Mouse (Mus musculus): ENCODE measurements around the gene Stil.
A peak's percentile ranks its signal among the peaks of the same experiment; 100 is the strongest.

Gene Stil

DNA sequence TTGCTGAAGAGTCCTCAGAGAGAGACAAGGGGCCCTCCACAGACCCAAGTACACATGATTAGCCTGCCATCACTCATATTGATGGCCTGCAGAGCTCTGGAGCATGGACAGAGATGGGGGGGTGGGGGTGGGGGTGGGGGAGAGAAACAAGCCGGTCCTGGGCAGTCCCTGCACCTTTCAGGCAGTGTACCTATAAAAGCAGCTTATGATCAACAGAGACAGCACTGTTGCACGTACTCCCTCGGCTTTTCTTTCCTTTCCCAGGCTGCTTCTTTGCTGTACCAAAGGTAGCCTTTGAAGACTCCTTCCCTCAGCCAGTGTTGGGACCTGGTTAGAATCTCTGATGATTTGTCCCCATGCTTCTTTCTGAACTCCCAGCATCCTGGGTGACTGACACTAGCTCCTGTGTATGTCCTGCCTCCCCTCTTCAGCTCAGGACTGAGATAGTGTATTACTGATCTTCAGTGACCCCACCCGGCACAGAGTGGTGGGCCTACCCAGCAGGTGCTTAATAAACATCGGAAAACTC lies 79.9 kb downstream of the Stil start:
- DNase-seq (ENCODE audit: low read depth, low spot score): no peak

GRCm38 (mm10) chr4:115083031-115083430 lies 83.1 kb downstream of the Stil start:
- no peak for DNase-seq (ENCODE audit: low read depth, low spot score)

DNA sequence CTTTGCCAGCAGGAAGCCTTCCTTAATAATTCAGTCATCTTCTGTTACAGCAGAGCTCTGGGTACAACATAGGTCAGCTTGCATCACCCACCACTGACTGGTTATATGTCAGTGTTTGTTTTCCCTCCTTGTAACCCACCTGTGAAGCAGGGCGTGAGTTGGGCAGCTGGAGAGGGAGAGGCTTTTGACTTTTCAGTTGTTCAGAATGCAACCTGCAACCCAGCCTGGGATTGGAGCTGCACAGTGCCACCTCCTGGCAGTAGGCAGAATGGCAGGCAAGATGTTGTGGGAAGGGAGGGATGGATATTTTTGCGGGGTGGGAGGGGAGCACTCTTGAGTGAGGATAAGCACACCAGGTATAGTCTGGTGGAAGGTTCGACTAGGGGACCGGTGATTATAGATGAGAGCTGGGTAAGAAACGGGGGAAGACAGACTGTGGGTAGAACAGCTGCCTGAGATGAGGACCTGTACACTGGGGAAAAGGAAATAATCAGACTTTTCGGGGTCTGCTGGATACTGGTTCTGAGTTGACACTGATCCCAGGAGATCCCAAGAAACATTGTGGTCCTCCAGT lies 85.7 kb downstream of the Stil start:
- DNase-seq (ENCODE audit: low read depth, low spot score): peak; percentile 53

DNA sequence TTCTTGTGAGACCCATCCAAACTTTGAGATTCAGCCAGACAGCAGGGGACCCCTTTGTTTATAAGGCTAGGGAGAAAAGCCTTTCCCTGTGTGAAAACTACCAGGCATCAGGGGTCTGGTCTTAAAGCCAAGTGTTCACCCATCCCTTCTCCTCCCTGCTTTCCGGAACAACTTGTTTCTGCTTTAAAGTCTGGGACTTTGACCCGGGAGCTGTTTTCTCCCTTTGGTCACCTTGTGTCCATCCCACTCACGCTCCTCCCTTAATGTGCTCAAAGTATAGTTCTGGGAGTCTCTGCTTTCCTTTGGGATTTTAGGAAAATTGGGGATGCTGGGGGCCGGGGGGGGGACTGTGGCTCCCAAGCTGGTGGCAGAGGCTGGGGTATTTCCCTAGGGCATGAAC lies 86.3 kb downstream of the Stil start:
- no peak for DNase-seq (ENCODE audit: low read depth, low spot score)

- no peak for DNase-seq (ENCODE audit: low read depth, low spot score)
Observed at GRCm38 (mm10) chr4:115086763-115087415, 86.9 kb downstream of the Stil start.

DNA sequence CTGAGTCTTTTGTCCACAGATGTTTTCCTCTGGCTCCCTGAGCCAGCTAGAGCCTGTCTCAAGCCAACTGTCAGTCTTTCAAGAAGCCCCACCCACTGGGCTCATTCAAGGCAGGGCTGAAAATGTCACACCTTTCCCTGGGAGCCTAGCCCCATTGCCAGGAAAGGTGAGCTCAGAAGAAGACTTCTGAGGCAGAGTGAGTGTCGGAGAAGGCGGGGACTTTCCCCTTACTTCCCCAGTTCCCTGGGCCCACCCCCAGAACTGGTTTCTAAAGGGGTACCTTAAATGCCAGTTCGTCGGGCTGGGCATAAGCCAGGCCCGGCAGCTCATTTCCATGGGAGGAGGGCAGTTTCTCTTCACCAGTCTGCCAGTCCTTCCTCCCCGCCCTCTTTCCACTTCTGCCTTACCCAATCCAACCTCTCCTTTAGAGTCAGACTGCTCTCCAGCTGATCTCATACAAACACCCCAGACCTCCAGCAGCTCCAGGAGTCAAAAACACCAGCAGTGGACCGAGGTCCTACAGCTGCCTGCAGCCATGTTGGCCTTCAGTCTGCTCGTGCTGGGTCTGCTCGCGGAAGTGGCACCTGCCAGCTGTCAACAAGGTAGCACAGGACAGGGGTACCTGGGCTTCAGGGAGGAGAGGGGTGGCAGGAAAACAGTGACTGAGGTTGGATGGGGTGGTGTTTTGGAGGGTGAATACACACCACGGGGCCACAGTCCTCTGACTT lies 88.8 kb downstream of the Stil start, which contains the start of gene Pdzk1ip1:
TSS of gene Pdzk1ip1 (plus strand) at position 98 of the 728 bp plus-strand sequence.
- DNase-seq (ENCODE audit: low read depth, low spot score): peak; percentile 7

DNA sequence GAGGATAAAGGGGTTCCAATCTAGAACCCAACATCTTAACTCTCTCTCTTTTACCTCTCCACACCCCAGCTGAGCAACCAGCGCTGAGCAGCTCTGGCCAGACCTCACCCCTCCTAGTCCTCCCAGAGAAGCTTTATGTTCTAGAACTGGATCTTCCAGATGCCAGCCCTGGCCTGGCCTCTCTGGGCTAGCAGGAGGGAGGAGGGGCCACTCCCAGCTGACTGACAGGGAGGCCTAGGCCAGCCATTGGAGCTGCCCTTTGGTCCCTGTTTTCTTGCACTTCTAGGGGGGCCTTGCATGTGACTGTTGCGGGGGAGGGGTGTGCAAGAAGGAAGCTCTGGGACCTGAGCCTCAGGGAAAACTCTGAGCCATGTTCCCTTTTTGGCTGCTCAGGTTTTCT lies 90.6 kb downstream of the Stil start:
- DNase-seq (ENCODE audit: low read depth, low spot score): no peak

DNA sequence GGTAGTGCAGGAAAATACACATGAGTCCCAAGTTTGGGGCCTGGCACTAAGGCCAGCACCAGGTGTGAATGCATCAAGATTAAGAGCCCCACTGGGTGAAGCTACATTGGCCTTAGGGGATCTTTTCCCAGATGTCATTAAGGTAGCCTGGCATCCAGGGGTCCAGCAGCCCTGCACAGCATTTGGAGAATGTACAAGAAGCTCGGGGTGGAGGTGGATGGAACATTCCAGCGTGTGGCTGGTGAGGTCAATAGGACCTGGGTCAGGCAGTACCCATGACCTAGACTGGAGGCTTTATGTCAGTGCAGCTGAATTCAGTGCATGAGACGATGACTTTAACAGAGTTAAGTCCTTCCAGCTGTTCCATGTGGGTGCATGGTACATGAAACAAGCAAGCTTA lies 91.8 kb downstream of the Stil start:
- no peak for DNase-seq (ENCODE audit: low read depth, low spot score)
